Comparison of ENCODE assay signal across 11 mouse cellular contexts in the genomic region with DNA sequence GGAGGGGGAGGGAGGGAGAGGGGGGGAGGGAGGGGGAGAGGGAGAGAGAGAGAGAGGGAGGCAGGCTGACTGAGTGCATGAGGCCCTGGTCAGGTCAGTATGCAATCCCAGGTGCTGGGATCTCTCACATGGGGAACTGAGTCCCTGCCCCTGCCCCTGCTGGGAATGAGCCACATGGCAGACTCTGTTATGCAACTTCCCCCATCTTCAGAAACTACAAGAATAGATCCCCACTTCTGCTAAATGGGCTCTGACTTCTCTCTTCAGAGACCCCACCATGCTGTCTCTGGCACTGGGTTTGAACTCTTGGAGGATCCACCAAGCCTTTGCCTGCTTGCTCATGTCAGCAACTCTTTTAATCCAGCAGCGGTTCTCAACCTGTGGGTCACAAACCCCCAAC. TPM values are rescaled to one million over a fixed set of nuclear protein-coding genes. Genes with fewer than 3 reads are reported as not detected.
DNase-seq lines count a peak whose midpoint lies in the region; ATAC-seq lines count a peak whose summit lies in the region.
"Had no signal": no experiment of that assay in that cellular context is flagged by ENCODE, and none has a peak within 500 bp of the region (broad histone marks: within the 10 kb centered on the region; RNA-seq: fewer than 3 reads in every experiment).

No protein-coding gene starts in this region.

- no peak overlapping the region for H3K4me3 ChIP-seq in lung, embryonic 16.5 days (ENCODE audit: low read length)
- no peak overlapping the region for H3K4me3 ChIP-seq in brown adipose tissue, adult 24 weeks (ENCODE audit: insufficient read depth, low read depth, low read length)
- H3K4me3 ChIP-seq in liver, embryonic 15.5 days (replicated peaks) = no peak overlapping the region
- H3K4me3 ChIP-seq in midbrain, embryonic 15.5 days = no peak overlapping the region

- H3K36me3 ChIP-seq in lung, embryonic 16.5 days (ENCODE audit: control insufficient read depth, insufficient read depth, low read length) = 0 out of 2 replicates have a peak, but pooled peaks cover 3% of the 10 kb centered on the region
- no peaks in the 10 kb centered on the region for H3K36me3 ChIP-seq in liver, embryonic 15.5 days (replicated peaks)
- H3K36me3 ChIP-seq in midbrain, embryonic 15.5 days (replicated peaks) = no peaks in the 10 kb centered on the region

- H3K27me3 ChIP-seq in lung, embryonic 16.5 days (ENCODE audit: control insufficient read depth, insufficient read depth, low read depth, low read length) = no peaks in the 10 kb centered on the region
- H3K27me3 ChIP-seq in liver, embryonic 15.5 days = no peaks in the 10 kb centered on the region
- no peaks in the 10 kb centered on the region for H3K27me3 ChIP-seq in midbrain, embryonic 15.5 days (replicated peaks)

- no peak for DNase-seq in lung, postnatal 10 days
- peak; percentile 32 for DNase-seq in naive thymus-derived CD4-positive, alpha-beta T cell, adult 2 months (ENCODE audit: low read depth)
- DNase-seq in right cerebral cortex, postnatal 14 days = no peak
- DNase-seq: adrenal gland, postnatal 36 days; cerebellum, adult 18-20 months; lung, embryonic 14.5 days had no signal

- WGBS in lung, embryonic 16.5 days = 76% methylated on average over 1 of the region's 1 CpGs
- WGBS in liver, embryonic 15.5 days (ENCODE audit: insufficient replicate concordance) = 52% methylated on average over 1 of the region's 1 CpGs
- WGBS in midbrain, embryonic 15.5 days = 61% methylated on average over 1 of the region's 1 CpGs

- H3K27ac ChIP-seq in lung, embryonic 16.5 days (ENCODE audit: low read length) = peak overlapping the region; percentile 29
- H3K27ac ChIP-seq in brown adipose tissue, adult 24 weeks (replicated peaks; ENCODE audit: low read depth, low read length) = peak overlapping the region; percentile 64; the same call in 1 of the 2 replicates
- H3K27ac ChIP-seq in liver, embryonic 15.5 days (replicated peaks) = peak overlapping the region; percentile 92; the same call in 1 of the 2 replicates
- H3K27ac ChIP-seq in midbrain, embryonic 15.5 days = no peak overlapping the region

- H3K4me1 ChIP-seq in lung, embryonic 16.5 days (replicated peaks; ENCODE audit: control insufficient read depth, insufficient read depth, low read length) = peaks cover 15% of the 10 kb centered on the region
- peaks cover 20% of the 10 kb centered on the region for H3K4me1 ChIP-seq in brown adipose tissue, adult 24 weeks (ENCODE audit: control insufficient read depth, insufficient read depth, insufficient read length, low read length)
- peaks cover 70% of the 10 kb centered on the region for H3K4me1 ChIP-seq in liver, embryonic 15.5 days (replicated peaks)
- peaks cover 9% of the 10 kb centered on the region for H3K4me1 ChIP-seq in midbrain, embryonic 15.5 days

- H3K9ac ChIP-seq in lung, embryonic 16.5 days (ENCODE audit: low read length) = no peak overlapping the region
- no peak overlapping the region for H3K9ac ChIP-seq in liver, embryonic 15.5 days
- H3K9ac ChIP-seq in midbrain, embryonic 15.5 days = no peak overlapping the region
- H3K9ac ChIP-seq: lung, embryonic 14.5 days had no signal

- H3K4me2 ChIP-seq in lung, embryonic 16.5 days (ENCODE audit: low read depth, low read length) = no peak overlapping the region
- peak overlapping the region; percentile 10; the same call in 1 of the 2 replicates for H3K4me2 ChIP-seq in liver, embryonic 15.5 days
- no peak overlapping the region for H3K4me2 ChIP-seq in midbrain, embryonic 15.5 days
- H3K4me2 ChIP-seq: lung, embryonic 14.5 days had no signal

- no peaks in the 10 kb centered on the region for H3K9me3 ChIP-seq in lung, embryonic 16.5 days (ENCODE audit: control insufficient read depth, low read length)
- H3K9me3 ChIP-seq in liver, embryonic 15.5 days (replicated peaks) = no peaks in the 10 kb centered on the region
- H3K9me3 ChIP-seq in midbrain, embryonic 15.5 days = no peaks in the 10 kb centered on the region

- no peak for ATAC-seq in lung, embryonic 16.5 days (ENCODE audit: low read depth)
- ATAC-seq in liver, embryonic 15.5 days (ENCODE audit: insufficient read depth) = no peak
- no peak for ATAC-seq in midbrain, embryonic 15.5 days (replicated peaks)
- ATAC-seq: intestine, embryonic 16.5 days had no signal

RNA-seq across cellular contexts. Expression of a gene that starts 11.7 kb away (rescaled TPM):
- 6.6 and 8.6 TPM in 2 replicates for polyA plus RNA-seq in lung, embryonic 16.5 days (2015; fragmentation: Nextera tagmentation; extraction: Ambion mirVana)
- polyA plus RNA-seq in brown adipose tissue, adult 24 weeks (2012; ENCODE audit: insufficient read depth, insufficient read length, missing spikeins) = 18.1 and 19.7 TPM in 2 replicates
- polyA plus RNA-seq in liver, embryonic 15.5 days (2015; fragmentation: Nextera tagmentation; extraction: Ambion mirVana) = 25.0 and 26.4 TPM in 2 replicates
- polyA plus RNA-seq in midbrain, embryonic 15.5 days (2015; fragmentation: Nextera tagmentation; extraction: Ambion mirVana) = 2.5 and 2.7 TPM in 2 replicates

RNA-seq across cellular contexts. Expression of a gene that starts 13.4 kb away (rescaled TPM):
- polyA plus RNA-seq in lung, embryonic 16.5 days (2015; fragmentation: Nextera tagmentation; extraction: Ambion mirVana) = 0.18 and 0.33 TPM in 2 replicates
- not detected in 2 replicates for polyA plus RNA-seq in brown adipose tissue, adult 24 weeks (2012; ENCODE audit: insufficient read depth, insufficient read length, missing spikeins)
- not detected in 2 replicates for polyA plus RNA-seq in liver, embryonic 15.5 days (2015; fragmentation: Nextera tagmentation; extraction: Ambion mirVana)
- polyA plus RNA-seq in midbrain, embryonic 15.5 days (2015; fragmentation: Nextera tagmentation; extraction: Ambion mirVana) = 0.46 TPM in 1 of 2 replicates, not detected in the other
- polyA plus RNA-seq: lung, embryonic 14.5 days had no signal

RNA-seq across cellular contexts. Expression of a gene that starts 14.6 kb away (rescaled TPM):
- polyA plus RNA-seq in lung, embryonic 16.5 days (2015; fragmentation: Nextera tagmentation; extraction: Ambion mirVana) = 79.8 and 94.4 TPM in 2 replicates
- polyA plus RNA-seq in brown adipose tissue, adult 24 weeks (2012; ENCODE audit: insufficient read depth, insufficient read length, missing spikeins) = 250 and 278 TPM in 2 replicates
- 44.3 and 49.3 TPM in 2 replicates for polyA plus RNA-seq in liver, embryonic 15.5 days (2015; fragmentation: Nextera tagmentation; extraction: Ambion mirVana)
- polyA plus RNA-seq in midbrain, embryonic 15.5 days (2015; fragmentation: Nextera tagmentation; extraction: Ambion mirVana) = 106 and 108 TPM in 2 replicates

RNA-seq across cellular contexts. Expression of a gene that starts 39.3 kb away (rescaled TPM):
- polyA plus RNA-seq in lung, embryonic 16.5 days (2015; fragmentation: Nextera tagmentation; extraction: Ambion mirVana) = 1.3 and 1.7 TPM in 2 replicates
- 1.3 TPM in 1 of 2 replicates, not detected in the other for polyA plus RNA-seq in brown adipose tissue, adult 24 weeks (2012; ENCODE audit: insufficient read depth, insufficient read length, missing spikeins)
- 1.9 and 2.4 TPM in 2 replicates for polyA plus RNA-seq in liver, embryonic 15.5 days (2015; fragmentation: Nextera tagmentation; extraction: Ambion mirVana)
- 0.18 and 0.33 TPM in 2 replicates for polyA plus RNA-seq in midbrain, embryonic 15.5 days (2015; fragmentation: Nextera tagmentation; extraction: Ambion mirVana)

RNA-seq across cellular contexts. Expression of a gene that starts 40.4 kb away (rescaled TPM):
- polyA plus RNA-seq in lung, embryonic 16.5 days (2015; fragmentation: Nextera tagmentation; extraction: Ambion mirVana) = 1.7 and 1.9 TPM in 2 replicates
- polyA plus RNA-seq in brown adipose tissue, adult 24 weeks (2012; ENCODE audit: insufficient read depth, insufficient read length, missing spikeins) = 14.9 and 20.4 TPM in 2 replicates
- 4.3 and 5.2 TPM in 2 replicates for polyA plus RNA-seq in liver, embryonic 15.5 days (2015; fragmentation: Nextera tagmentation; extraction: Ambion mirVana)
- polyA plus RNA-seq in midbrain, embryonic 15.5 days (2015; fragmentation: Nextera tagmentation; extraction: Ambion mirVana) = 115 and 118 TPM in 2 replicates
